Mouse (Mus musculus) kidney, postnatal 0 days (tissue): ENCODE results near the gene Foxo3. TPM values are rescaled to one million over a fixed set of nuclear protein-coding genes. Genes with fewer than 3 reads are reported as not detected.
A peak's percentile ranks its signal among the peaks of the same experiment; 100 is the strongest.

Experiments used
- ATAC-seq: fragments of 200-750 bp; cut with Nextera tagmentation; replicated peaks from 2 replicates; pipeline ENCODE4 v1.8.0; 2017; ENCODE audit warnings: low read depth, moderate number of reproducible peaks, moderate TSS enrichment, moderate library complexity; ENCODE audit not compliant: low FRiP score
- DNase-seq: peaks from one replicate; pipeline ENCODE4 v3.0.0-alpha.2; 2016; ENCODE audit warnings: low spot score
- H3K27ac ChIP-seq: fragments of 300-500 bp; sonication (generic); 2 replicates; pipeline ENCODE4 v1.5.1; 2014; ENCODE audit warnings: mild to moderate bottlenecking
- H3K27me3 ChIP-seq: fragments of 300-500 bp; sonication (generic); 2 replicates; pipeline ENCODE4 v1.6.1; 2014; ENCODE audit warnings: low read length, mixed read lengths; ENCODE audit not compliant: insufficient read depth
- H3K36me3 ChIP-seq: fragments of 300-500 bp; sonication (generic); 2 replicates; pipeline ENCODE4 v1.6.1; 2014; ENCODE audit warnings: low read length, mixed read lengths; ENCODE audit not compliant: insufficient read depth
- H3K4me1 ChIP-seq: fragments of 300-500 bp; sonication (generic); replicated peaks from 2 replicates; pipeline ENCODE4 v1.6.1; 2014; ENCODE audit warnings: antibody characterized with exemption, low read length, mixed read lengths; ENCODE audit not compliant: insufficient read depth
- H3K4me2 ChIP-seq: fragments of 300-500 bp; sonication (generic); 2 replicates; pipeline ENCODE4 v1.6.1; 2014; ENCODE audit warnings: mild to moderate bottlenecking, low read length, moderate library complexity, mixed read lengths
- H3K4me3 ChIP-seq: fragments of 300-500 bp; sonication (generic); replicated peaks from 2 replicates; pipeline ENCODE4 v1.5.1; 2014; ENCODE audit warnings: low read depth, low read length
- H3K9ac ChIP-seq: fragments of 300-500 bp; sonication (generic); 2 replicates; pipeline ENCODE4 v1.6.1; 2014; ENCODE audit warnings: low read depth, low read length
- H3K9me3 ChIP-seq: fragments of 300-500 bp; sonication (generic); replicated peaks from 2 replicates; pipeline ENCODE4 v1.6.1; 2016; ENCODE audit warnings: low read length, inconsistent platforms, mixed read lengths
- CTCF ChIP-seq: IDR thresholded peaks from 2 replicates; pipeline ENCODE4 v1.5.1; 2016; ENCODE audit warnings: antibody characterized with exemption, low read depth, mild to moderate bottlenecking, moderate library complexity
- WGBS: fragments of 180-500 bp; shearing (Covaris S2); extraction: QIAGEN DNeasy Blood & Tissue Kit; methylation state at CpG from one replicate; pipeline ENCODE4 v1.1.7; 2014; 5-methylcytosine and 5-hydroxymethylcytosine counted together
- polyA plus RNA-seq: library from polyadenylated mRNA; unstranded; fragments of >200 nt; fragmentation: Nextera tagmentation; extraction: Ambion mirVana; gene quantifications from 2 replicates; pipeline ENCODE4 v1.2.1, GENCODE M21; 2015

The Foxo3 gene
- polyA plus RNA-seq, 1 experiment from 2014 or later: 9.7 TPM

- peaks cover 9% of the 10 kb centered on the region; the same call in 1 of the 2 replicates for H3K36me3 ChIP-seq
- H3K9ac ChIP-seq: no peak overlapping the region
- 38% methylated on average over 8 of the region's 8 CpGs for WGBS
- no peak overlapping the region for H3K4me2 ChIP-seq
- H3K4me1 ChIP-seq: no peaks in the 10 kb centered on the region
- DNase-seq (peak; percentile 41), ATAC-seq (no peak)
- no peak for TF ChIP-seq CTCF
- no peaks in the 10 kb centered on the region for H3K27me3 ChIP-seq
- no peak overlapping the region for H3K27ac ChIP-seq
- H3K4me3 ChIP-seq: no peak overlapping the region
- no peaks in the 10 kb centered on the region for H3K9me3 ChIP-seq
Measured at GRCm38 (mm10) chr10:42260523-42260922, 16.0 kb downstream of the Foxo3 start.

- 71% methylated on average over 4 of the region's 4 CpGs for WGBS
- H3K27ac ChIP-seq: no peak overlapping the region
- no peak overlapping the region for H3K4me2 ChIP-seq
- no peaks in the 10 kb centered on the region for H3K4me1 ChIP-seq
- ATAC-seq (no peak), DNase-seq (no peak)
- TF ChIP-seq CTCF: no peak
- H3K36me3 ChIP-seq: peaks cover 3% of the 10 kb centered on the region; the same call in 1 of the 2 replicates
- H3K9me3 ChIP-seq: no peaks in the 10 kb centered on the region
- H3K27me3 ChIP-seq: no peaks in the 10 kb centered on the region
- H3K9ac ChIP-seq: no peak overlapping the region
- H3K4me3 ChIP-seq: no peak overlapping the region
Measured at GRCm38 (mm10) chr10:42259602-42260001, 17.0 kb downstream of the Foxo3 start.

- no peak for DNase-seq
- H3K27ac ChIP-seq: no peak overlapping the region
- WGBS: 98% methylated on average over 7 of the region's 7 CpGs
- H3K4me3 ChIP-seq: no peak overlapping the region
- H3K9ac ChIP-seq: no peak overlapping the region
- no peaks in the 10 kb centered on the region for H3K9me3 ChIP-seq
- no peaks in the 10 kb centered on the region for H3K4me1 ChIP-seq
- no peak overlapping the region for H3K4me2 ChIP-seq
- no peak for TF ChIP-seq CTCF
- peaks cover 6% of the 10 kb centered on the region; the same call in 1 of the 2 replicates for H3K36me3 ChIP-seq
- no peak for ATAC-seq
- H3K27me3 ChIP-seq: no peaks in the 10 kb centered on the region
Measured at GRCm38 (mm10) chr10:42257985-42258384, 18.6 kb downstream of the Foxo3 start.

GRCm38 (mm10) chr10:42254788-42255187, 21.8 kb downstream of the Foxo3 start:
- Histone ChIP-seq H3K27me3 (no peaks in the 10 kb centered on the region), H3K36me3 (peaks cover 8% of the 10 kb centered on the region; the same call in 1 of the 2 replicates), H3K4me1 (peaks cover 11% of the 10 kb centered on the region; the same call in 1 of the 2 replicates), H3K9ac (no peak overlapping the region), H3K27ac (no peak overlapping the region), H3K4me2 (no peak overlapping the region), H3K4me3 (no peak overlapping the region), H3K9me3 (no peaks in the 10 kb centered on the region)
- WGBS: 92% methylated on average over 5 of the region's 5 CpGs
- ATAC-seq (no peak), DNase-seq (no peak)
- no peak for TF ChIP-seq CTCF

- Histone ChIP-seq H3K4me2 (no peak overlapping the region), H3K4me1 (peaks cover 33% of the 10 kb centered on the region), H3K9me3 (no peaks in the 10 kb centered on the region), H3K27me3 (no peaks in the 10 kb centered on the region), H3K27ac (peak overlapping the region; percentile 55; the same call in 1 of the 2 replicates), H3K9ac (no peak overlapping the region), H3K4me3 (no peak overlapping the region), H3K36me3 (0 out of 2 replicates have a peak, but pooled peaks cover 5% of the 10 kb centered on the region)
- WGBS: 31% methylated on average over 8 of the region's 8 CpGs
- ATAC-seq (0 out of 2 replicates have a peak, but pooled peaks have one; percentile 19), DNase-seq (peak; percentile 40)
- TF ChIP-seq CTCF: no peak
Measured at GRCm38 (mm10) chr10:42251749-42252323, 24.7 kb downstream of the Foxo3 start.

GRCm38 (mm10) chr10:42251203-42251602, 25.4 kb downstream of the Foxo3 start:
- Histone ChIP-seq H3K27ac (peak overlapping the region; percentile 55), H3K9me3 (no peaks in the 10 kb centered on the region), H3K27me3 (no peaks in the 10 kb centered on the region), H3K4me3 (no peak overlapping the region), H3K4me2 (no peak overlapping the region), H3K4me1 (peaks cover 33% of the 10 kb centered on the region), H3K9ac (no peak overlapping the region), H3K36me3 (0 out of 2 replicates have a peak, but pooled peaks cover 5% of the 10 kb centered on the region)
- DNase-seq (peak; percentile 70), ATAC-seq (peak; percentile 58; the same call in 1 of the 2 replicates)
- TF ChIP-seq CTCF: no peak
- WGBS: 37% methylated on average over 7 of the region's 7 CpGs

- peaks cover 33% of the 10 kb centered on the region for H3K4me1 ChIP-seq
- no peak overlapping the region for H3K4me2 ChIP-seq
- H3K9ac ChIP-seq: no peak overlapping the region
- H3K27ac ChIP-seq: peak overlapping the region; percentile 27; the same call in 1 of the 2 replicates
- 51% methylated on average over 2 of the region's 2 CpGs for WGBS
- DNase-seq: no peak
- H3K9me3 ChIP-seq: no peaks in the 10 kb centered on the region
- 0 out of 2 replicates have a peak, but pooled peaks cover 5% of the 10 kb centered on the region for H3K36me3 ChIP-seq
- H3K4me3 ChIP-seq: no peak overlapping the region
- H3K27me3 ChIP-seq: no peaks in the 10 kb centered on the region
- no peak for ATAC-seq
- no peak for TF ChIP-seq CTCF
Measured at GRCm38 (mm10) chr10:42249965-42250364, 26.6 kb downstream of the Foxo3 start.
